Mouse (Mus musculus) testis, postnatal 10 days (tissue): ENCODE measurements around the gene Soat2.

Experiments used
- DNase-seq: peaks from one replicate; pipeline ENCODE4 v3.0.0; 2021; ENCODE audit warnings: low spot score

The Soat2 gene

DNA sequence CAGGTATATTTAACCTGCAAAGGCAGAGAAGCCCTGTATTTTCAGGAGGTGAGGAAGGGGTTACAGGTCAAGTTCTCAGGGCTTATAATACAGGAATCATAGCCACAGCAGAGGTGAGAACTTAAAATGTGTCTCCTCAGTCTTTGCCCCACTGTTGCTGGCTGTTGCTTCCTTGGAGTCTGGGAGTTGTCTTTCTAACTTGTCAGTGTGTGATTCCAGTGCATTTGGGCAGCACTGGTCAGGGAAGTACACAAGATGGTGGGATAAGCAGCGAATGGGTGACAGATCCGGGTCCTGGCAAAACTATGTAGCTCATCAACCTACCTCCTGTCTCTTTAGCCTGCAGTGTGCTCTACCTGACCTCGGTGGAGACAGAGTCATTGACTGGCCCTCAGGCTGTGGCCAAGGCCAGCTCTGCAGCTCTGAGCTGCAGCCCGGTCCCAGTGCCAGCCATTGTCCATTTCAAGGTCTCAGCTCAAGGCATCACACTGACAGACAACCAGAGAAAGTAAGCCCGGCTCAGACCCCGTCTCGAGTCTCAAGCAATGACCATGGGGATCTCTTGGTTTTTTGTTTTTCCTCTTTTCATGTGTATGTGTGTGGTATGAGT, 35.6 kb upstream of the Soat2 start:
- DNase-seq, result no peak

DNA sequence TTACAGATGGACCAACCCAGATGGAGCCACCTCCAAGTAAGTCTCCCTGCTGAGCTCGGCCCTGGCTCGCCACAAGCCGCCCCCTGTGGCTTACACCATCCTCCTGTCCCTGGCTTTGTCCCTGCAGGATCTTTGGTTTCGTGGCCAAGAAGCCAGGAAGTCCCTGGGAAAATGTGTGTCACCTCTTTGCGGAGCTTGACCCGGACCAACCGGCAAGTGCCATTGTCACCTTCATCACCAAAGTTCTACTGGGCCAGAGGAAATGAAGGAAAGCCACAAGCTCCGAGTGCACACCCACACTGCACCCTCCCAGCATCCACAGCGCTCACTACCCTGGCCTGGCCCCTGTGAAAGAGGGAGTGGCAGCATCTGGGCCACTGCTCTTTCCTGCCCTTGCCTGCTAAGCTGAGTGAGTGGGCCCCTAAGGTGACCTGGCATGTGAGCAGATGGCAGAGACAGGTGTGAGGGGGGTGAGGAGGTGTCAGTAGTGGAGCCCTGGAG, 34.5 kb upstream of the Soat2 start:
- no peak for DNase-seq

DNA sequence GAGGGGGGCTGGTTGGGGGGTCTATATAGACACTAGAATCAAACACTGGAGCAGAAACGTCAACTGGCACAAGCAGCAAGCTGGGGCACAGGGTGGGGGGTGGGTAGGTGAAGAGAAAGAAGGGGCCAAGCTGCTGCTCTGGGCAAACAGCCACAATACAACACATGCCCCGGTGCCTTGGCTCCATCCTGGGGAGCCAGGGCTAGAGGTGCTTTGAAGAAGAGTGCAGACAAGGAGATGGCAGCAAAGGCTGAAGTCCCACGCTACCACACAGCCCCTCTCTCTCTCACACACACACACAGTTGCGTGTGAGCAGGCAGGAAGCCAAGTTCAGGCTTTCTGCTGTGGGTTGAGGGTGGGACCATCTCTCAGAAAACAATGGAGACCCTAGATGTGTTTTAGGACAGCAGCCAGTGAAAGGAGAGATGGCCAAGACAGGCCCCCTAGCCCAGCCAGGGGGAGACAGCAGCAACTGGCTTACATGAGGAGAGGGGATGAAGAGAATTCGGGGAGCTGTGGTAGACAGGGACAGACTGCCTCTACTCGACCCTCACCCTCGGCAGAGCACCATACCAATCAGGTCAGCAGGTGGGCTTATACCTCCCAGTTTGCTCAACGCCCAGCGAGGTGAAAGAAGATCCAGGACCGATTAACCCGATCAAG, 33.4 kb upstream of the Soat2 start:
- no peak for DNase-seq

DNA sequence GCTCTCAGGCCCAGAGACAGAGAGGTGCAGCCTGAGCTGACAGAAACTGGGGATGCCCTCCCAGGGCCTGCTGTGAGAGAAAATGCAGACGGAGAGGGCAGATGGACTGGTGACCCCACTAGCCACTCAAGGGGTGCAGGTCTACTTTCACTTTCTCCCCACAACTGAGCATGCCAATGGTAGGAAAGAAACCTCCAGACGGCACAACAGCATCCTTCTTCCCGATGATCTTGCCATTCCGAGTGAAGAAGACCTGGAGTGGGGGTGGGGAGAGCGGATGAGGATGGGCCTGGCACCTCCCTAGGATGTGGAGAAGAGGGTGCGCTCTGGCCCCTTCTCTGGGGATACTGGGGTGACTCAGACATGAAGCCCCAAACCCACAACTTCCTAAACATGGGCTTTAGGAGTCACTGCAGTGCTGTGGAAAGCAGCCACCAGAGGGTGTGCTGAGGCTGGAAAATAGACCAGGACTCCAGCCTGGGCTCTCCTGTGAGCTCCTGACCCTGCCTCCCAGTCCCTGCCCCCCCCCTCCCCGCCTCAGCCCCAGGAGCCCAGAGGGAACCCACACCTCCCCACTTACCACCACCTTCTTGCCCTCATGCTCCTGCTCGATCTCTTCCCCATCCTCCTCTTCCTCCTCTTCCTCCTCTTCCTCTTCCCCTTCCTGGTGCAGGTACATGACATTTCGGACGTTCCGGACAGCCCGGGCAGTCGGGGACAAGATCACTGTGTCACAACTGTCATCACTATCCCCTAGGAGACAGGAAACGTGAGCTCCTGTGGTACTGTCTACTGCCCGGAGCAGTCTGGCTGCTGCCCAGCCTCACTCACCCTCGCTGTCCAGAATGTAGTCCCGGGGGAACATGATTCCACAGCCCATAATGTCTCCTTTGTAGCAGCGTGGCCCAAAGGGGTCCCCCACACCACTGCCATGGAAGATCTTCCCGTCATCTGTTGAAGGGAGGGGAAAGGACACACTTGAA, 32.6 kb upstream of the Soat2 start:
- DNase-seq, result peak; percentile 70

DNA sequence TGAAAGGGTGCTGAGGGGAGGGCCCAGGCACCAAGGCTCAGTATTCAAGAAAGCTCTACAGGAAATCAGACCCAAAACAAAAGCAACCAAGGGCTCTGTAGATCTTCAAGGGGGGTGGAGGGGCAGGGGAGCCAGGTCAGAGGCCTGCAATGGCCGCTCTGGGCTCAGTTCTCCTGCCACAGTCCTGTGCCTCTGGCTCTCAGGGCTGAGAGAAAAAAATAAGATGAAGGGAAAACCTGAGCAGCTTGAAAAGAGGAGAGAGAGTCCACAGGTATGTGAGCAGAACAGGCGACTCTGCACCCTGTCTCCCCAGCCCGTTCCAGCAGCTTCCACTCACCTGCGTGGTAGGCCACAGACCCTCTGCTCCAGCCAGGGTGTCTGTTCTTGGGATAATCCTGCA, 31.7 kb upstream of the Soat2 start:
- DNase-seq, result no peak

DNA sequence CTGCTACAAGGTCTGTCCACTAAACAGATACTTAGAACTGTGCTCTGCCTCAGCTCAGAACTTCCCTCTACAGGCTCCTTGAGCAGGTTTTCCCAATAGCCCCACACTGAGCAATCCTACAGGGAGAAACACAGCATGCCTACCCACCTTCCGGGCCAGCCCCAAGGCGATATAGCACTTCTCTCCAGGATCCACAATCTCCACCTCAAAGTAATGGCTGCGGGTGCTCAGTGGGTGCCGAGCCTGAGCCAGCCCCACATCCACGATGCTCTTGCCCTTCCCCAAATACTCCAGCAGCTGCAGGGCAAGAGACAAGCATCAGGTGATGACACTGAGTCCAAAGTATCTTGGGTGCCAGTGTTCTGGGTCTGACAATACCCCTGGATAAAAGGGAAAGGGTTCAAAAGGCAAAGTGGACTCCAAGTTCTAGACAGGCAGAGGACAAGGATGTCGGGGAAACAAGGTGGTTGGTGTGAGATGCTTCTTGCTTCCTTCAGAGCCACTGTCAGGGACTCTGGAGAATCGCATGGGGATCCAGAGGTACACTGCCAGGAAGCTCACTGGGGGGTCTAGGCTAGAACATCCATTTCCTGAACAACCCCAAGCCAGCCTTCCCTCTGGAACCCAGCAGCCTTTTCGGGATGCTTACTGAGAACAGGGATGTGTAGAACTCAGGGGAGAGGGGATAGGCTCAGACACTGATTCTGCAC, 31.1 kb upstream of the Soat2 start:
- no peak for DNase-seq

DNA sequence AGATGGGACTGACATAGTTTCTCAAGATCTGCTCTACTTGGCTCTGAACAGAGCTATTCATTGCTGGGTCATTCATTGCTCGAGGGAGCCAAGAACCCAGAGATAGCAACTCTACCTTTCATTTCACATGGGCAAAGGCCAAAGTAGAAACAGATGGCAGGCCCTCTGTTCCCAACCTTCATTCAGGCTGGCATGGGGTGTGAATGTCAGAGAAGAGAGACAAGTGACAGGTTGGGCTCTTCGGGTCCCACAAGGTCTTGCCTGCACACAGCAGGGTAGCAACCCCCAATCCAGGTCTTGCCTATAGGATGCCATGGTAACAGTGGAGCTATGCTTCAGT, 30.5 kb upstream of the Soat2 start:
- no peak for DNase-seq

DNA sequence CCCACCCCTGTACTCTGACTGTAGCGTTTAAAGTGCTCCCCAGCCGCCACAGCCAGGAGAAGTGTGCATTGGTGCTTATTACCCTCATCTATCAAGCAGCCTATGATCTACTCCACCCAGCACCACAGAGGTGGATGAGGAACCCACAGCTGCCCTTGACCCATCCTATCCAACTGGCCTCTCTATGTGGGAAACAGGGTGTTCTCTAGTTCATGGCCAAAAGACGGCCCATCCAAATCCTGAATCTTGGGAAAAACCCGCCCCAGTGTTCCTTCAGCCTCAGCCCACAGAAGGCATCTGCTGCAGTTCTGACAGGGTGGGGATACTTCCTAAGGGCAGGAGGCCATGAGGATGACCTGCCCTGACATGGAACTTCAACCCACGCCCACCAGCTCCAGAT, 29.8 kb upstream of the Soat2 start:
- DNase-seq, result peak; percentile 64

DNA sequence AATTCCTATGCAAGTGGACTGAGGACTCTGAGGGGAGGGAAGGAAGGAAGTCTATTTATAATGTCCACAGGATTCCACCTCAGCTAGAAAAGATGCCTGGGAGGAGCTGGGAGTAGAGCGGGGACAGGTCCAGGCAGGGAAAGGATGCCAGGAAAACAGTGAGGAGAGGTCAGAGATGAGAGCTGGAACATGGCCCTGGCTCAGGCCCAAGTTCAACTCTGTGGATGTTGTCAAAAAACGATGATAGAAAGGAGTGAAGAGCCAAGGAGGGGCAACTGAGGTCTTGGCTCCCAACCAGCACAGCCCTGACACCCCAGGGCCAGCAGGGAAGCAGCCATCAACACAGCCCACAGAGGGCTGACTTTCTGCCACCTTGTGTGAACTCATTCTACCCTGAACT, 24.0 kb upstream of the Soat2 start:
- peak; percentile 80 for DNase-seq

DNA sequence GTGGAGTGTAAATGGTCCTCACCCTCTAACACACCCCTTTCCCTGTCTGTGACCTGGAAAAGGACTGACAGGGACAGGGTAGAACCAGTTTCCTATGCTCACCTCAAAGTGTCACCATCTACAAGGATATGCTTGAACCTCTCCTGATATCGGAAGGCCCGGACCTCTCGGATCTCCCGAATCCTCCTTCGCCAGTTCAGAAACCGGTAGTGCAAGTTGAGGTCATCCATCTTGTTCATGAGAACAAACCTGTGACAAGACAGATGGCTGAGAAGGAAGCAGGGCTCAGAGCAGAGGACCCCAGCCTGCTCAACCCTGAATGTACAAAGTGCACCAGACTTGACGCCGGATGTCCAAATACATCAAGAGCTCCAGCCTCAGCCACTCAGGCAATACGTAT, 17.0 kb upstream of the Soat2 start:
- no peak for DNase-seq

DNA sequence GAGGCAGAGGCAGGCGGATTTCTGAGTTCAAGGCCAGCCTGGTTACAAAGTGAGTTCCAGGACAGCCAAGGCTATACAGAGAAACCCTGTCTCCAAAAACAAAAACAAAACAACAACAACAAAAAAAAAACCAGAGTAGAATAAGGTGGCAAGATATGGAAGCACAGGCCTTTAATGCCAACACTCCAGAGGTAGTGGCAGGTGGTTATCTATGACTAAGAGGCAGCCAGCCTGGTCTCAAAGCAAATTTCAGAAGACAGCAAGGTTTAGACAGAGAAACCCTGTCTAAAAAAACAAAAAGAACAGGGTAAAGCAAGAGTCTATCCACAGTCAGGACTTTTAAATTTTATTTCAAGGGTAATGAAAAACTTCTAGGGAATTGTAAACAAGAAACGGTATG, 15.6 kb upstream of the Soat2 start:
- DNase-seq, result no peak

DNA sequence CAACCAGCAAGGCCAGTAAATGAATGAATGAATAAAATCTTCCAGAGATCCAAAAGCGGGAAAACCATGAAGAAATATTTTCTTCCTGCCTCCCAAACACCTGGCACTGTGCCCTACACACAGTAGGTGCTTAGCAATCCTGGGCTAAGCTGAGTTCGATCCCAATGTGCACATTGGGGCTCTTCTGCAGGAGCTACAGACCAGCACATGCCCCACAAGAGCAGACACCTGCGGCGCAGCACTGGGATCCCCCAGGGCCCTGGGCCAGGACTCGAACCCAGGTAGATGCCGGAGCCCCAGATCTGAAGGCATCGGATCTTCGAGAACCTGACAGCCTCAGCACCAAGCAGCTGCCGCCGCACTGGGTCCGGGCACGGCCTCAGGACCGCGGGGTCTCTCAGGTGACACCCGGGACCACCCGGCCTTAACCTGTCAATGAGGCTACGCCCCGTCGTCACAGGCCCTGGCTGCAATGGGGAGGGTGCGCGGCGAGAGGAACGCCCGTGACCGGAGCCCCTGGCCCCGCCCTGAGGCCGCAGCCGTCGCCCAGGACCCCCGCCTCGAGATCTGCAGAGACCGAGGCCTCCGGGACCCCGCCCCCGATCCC, 14.7 kb upstream of the Soat2 start:
- no peak for DNase-seq

DNA sequence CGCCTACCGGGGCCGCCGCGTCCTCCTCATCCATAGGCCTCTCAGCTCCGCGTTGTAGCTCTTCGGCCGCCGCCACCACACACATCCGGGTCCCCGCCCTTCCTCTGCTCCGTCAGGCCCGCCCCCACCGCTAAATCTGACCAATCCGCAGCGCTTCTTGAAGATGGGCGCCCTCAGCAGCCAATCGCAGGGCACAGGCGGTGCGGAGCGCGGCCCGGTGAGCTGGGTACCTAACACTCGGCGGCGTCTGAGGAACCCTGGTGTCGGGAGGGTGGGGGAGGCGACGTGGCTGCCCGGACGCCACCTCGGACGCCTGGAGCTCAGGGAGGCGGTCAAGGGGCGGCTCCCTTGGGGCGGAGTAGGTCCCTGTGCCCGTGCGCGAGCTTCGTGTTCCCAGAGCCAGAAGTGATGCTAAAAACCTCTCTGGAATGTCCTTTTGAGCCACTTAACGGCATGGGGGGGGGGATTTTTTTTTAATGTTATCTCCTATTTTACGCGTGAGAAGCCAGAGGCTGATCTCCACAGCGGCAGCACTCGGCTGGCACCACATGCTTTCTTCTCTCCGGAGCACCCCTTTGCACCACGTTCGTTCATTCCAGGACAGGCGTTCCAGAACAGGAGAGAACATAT, 14.1 kb upstream of the Soat2 start, which contains the start of gene Spryd3:
Gene Spryd3, minus strand, starts transcription at position 106 of the 630 bp plus-strand sequence.
- peak; percentile 97 for DNase-seq

DNA sequence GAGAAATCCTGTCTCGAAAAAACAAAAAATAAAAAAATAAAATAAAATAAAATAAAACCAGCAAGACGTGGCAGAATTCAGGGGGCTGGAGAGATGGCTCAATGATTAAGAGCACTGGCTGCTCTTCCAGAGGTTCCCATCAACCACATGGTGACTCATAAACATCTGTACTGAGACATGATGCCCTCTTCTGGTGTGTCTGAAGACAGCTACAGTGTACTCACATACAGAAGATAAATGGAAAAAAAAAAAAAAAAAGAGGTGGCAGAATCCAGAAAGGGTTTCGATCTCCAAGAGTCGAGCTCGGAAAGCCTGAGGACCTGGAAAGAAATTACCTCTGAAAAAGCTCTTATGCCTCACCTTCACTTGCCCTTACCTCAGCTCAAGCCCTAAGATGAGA, 9.2 kb upstream of the Soat2 start:
- DNase-seq, result no peak

DNA sequence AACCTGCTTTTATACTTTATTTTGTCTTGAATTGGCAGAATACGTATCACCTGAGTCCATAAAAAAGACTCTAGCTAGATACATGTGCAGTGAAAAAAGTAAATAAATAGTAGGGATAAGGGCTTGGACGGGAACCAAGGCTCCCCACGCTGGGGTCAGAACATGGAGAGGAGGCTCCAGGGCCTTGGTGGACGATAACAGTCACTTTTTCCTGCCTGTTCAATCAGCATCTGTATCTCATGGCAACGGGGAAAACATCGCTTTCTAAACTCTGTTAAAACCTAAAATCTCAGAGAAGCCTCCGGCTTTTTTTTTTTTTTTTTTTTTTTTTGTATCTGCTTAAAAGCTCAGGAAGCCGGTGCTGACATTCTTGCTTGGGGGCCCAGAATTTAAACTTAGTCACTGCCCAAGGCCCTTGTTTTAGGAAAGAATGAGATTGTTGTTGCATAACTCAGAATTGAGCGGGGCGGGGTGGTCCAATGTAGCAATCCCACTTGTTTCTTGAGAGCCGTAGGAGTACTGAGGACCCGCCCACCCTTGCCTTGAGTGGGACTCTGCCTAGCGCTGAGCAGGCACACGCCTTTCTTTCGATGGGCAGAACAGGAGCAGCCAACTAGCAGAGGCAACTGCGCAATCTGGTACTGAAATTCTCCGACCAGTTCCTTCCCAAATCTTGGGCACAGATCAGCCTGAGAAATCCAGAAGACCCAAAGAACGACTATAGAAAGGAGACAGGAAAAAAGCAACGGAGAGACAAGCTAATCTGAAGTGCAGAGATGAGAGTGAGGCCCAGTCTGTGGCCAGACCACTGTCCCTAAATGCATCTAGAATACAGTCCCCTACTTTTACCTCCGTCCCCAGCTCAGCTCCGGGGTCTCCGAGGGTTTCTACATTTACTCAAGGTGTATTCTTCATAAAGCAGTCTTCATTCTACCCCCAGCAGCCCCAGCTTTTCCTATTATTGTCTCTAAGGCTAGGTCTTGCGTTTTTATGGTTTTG, 7.1 kb upstream of the Soat2 start:
- peak; percentile 77 for DNase-seq

DNA sequence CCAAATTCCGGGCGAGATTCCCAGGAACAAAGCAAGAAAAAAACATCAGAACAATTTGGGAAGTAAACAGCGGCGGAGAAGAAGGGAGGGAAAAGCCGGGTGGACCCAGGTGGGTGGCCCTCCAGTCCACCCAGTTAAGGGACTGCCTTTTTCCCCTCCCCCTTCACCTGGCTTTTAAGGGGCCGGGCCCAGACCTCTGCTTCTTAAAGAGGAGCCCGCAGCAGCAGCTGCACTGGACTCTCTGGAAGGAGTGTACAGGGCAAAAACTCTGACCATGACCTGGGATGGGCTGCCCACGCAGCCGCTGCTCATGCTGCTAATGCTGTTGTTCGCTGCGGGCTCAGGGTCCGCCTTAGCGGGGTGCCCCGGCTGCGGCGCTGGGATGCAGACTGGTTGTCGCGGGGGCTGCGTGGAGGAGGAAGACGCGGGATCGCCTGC, 6.0 kb upstream of the Soat2 start, which contains the start of gene Igfbp6:
Gene Igfbp6, plus strand, starts transcription at position 89 of the 438 bp plus-strand sequence.
- peak; percentile 63 for DNase-seq

DNA sequence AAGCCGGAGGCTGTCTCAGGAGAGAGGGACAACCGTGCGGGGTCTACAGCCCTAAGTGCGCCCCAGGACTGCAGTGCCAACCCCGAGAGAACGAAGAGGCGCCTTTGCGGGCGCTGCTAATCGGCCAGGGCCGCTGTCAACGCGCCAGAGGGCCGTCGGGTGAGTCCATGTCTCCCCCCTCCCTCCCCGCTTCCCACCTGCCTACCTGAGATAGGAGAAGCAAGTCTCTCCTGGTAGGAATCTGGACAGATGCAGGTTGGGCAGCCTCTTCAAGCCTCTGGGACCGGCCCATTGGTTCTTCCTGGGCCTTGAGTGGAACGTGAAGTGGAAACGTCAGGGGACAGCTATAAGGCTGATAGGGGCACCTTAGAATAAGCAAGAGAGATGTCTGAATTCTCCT, 5.6 kb upstream of the Soat2 start:
- no peak for DNase-seq

DNA sequence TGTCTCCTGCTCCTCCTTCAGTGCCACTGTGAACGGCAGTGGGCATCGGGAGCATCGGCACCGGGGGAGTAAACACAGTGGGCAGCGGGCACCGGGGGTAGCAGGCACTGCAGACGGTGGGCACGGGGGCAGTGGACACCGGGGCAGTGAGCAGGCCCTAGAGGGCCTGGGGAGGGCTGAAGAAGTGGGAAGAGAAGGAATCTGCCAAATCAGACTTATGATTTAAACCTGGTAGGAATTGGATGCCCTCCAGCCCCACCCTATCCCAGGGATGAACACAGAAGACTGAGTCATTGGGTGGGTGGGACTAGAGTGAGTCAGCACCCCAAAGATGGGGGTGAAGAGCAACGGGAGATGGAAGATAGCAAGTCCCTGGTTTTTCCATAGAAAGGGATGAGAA, 5.0 kb upstream of the Soat2 start:
- DNase-seq, result peak; percentile 60

DNA sequence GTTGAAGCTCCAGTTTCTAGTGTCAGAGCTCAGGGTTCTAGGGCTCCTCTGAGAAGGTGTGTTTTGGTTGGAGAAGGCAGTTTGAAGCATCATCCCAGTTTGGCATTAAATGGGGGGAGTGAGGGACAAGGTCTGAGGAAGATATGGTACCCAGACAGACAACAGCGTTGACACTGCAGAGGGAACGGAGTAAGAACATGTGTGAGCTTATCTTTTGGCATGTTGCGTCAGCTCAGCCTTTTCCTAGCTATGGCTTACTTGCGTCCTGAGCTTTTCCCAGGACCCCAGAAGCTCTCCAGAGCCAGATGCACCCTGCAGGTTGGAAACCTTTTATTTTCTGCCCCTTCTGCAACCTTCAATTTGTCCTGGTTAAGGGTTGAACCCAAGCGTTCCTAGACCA, 4.2 kb upstream of the Soat2 start:
- no peak for DNase-seq

DNA sequence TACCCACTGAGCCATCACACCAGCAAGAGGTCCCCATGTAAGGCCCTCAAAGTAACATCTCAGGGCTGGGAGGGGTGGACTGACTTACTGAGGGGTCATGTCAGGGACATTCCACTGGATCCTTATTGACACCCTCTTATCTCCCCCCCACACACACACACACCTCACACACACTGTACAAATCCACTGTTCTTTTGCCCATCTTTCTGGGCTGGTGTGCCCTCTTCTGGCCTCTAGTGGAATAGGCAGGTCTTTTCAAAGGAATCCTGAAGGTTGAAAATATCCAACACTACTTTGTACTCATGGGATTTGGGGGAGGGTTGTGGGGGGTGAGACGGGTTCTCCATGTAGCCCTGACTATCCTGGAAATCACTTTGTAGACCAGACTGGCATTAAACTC, 3.4 kb upstream of the Soat2 start:
- DNase-seq, result peak; percentile 79
